Comparison of ENCODE assay signal across 9 mouse cellular contexts in genomic region chr1:87028786-87029185, GRCm38 (mm10).
DNase-seq lines count a peak whose midpoint lies in the region; ATAC-seq lines count a peak whose summit lies in the region.
"Had no signal": no experiment of that assay in that cellular context is flagged by ENCODE, and none has a peak within 500 bp of the region (broad histone marks: within the 10 kb centered on the region; RNA-seq: fewer than 3 reads in every experiment).

No protein-coding gene starts in this region.

- WGBS in limb, embryonic 15.5 days: 22% methylated on average over 2 of the region's 2 CpGs
- WGBS in limb, embryonic 10.5 days: 58% methylated on average over 2 of the region's 2 CpGs
- 83% methylated on average over 2 of the region's 2 CpGs for WGBS in forebrain, embryonic 11.5 days

- no peak for ATAC-seq in limb, embryonic 15.5 days (ENCODE audit: insufficient number of reproducible peaks, low FRiP score, low TSS enrichment, low read depth)
- 0 out of 2 replicates have a peak, but pooled peaks have one; percentile 26 for ATAC-seq in megakaryocyte-erythroid progenitor cell, adult 5-6 weeks (replicated peaks; ENCODE audit: low FRiP score, low TSS enrichment, poor library complexity, severe bottlenecking)
- no peak for ATAC-seq in forebrain, embryonic 11.5 days (replicated peaks; ENCODE audit: low FRiP score)
- ATAC-seq: intestine, embryonic 16.5 days had no signal

- H3K4me1 ChIP-seq in limb, embryonic 15.5 days: peaks cover 24% of the 10 kb centered on the region
- peaks cover 14% of the 10 kb centered on the region for H3K4me1 ChIP-seq in limb, embryonic 10.5 days
- H3K4me1 ChIP-seq in forebrain, embryonic 11.5 days (replicated peaks; ENCODE audit: control insufficient read depth, insufficient read depth, low read length): no peaks in the 10 kb centered on the region

- H3K4me3 ChIP-seq in limb, embryonic 15.5 days: no peak overlapping the region
- no peak overlapping the region for H3K4me3 ChIP-seq in limb, embryonic 10.5 days
- no peak overlapping the region for H3K4me3 ChIP-seq in forebrain, embryonic 11.5 days (ENCODE audit: low read depth, low read length)

- no peak overlapping the region for H3K9ac ChIP-seq in limb, embryonic 15.5 days
- no peak overlapping the region for H3K9ac ChIP-seq in forebrain, embryonic 11.5 days (ENCODE audit: low read length)

- 0 out of 2 replicates have a peak overlapping the region, but pooled peaks have one; percentile 1 for H3K27ac ChIP-seq in limb, embryonic 15.5 days
- no peak overlapping the region for H3K27ac ChIP-seq in limb, embryonic 10.5 days
- no peak overlapping the region for H3K27ac ChIP-seq in forebrain, embryonic 11.5 days (ENCODE audit: low read depth, low read length)
- H3K27ac ChIP-seq: macrophage had no signal

- intact Hi-C loops in heart, postnatal 14 days (cut with DNase I): no loop called here

- no peaks in the 10 kb centered on the region for H3K36me3 ChIP-seq in limb, embryonic 15.5 days
- H3K36me3 ChIP-seq in limb, embryonic 10.5 days: no peaks in the 10 kb centered on the region
- no peaks in the 10 kb centered on the region for H3K36me3 ChIP-seq in forebrain, embryonic 11.5 days (ENCODE audit: control insufficient read depth, insufficient read depth, low read length)

- H3K9me3 ChIP-seq in limb, embryonic 15.5 days: no peaks in the 10 kb centered on the region
- H3K9me3 ChIP-seq in limb, embryonic 10.5 days (replicated peaks): no peaks in the 10 kb centered on the region
- H3K9me3 ChIP-seq in forebrain, embryonic 11.5 days (ENCODE audit: control insufficient read depth, low read length): no peaks in the 10 kb centered on the region

- no peak overlapping the region for H3K4me2 ChIP-seq in limb, embryonic 15.5 days
- H3K4me2 ChIP-seq in forebrain, embryonic 11.5 days (ENCODE audit: low read depth, low read length, severe bottlenecking): no peak overlapping the region

- no peaks in the 10 kb centered on the region for H3K27me3 ChIP-seq in limb, embryonic 15.5 days
- no peaks in the 10 kb centered on the region for H3K27me3 ChIP-seq in limb, embryonic 10.5 days (ENCODE audit: low read depth, poor library complexity, severe bottlenecking)
- H3K27me3 ChIP-seq in forebrain, embryonic 11.5 days (ENCODE audit: control insufficient read depth, insufficient read depth, low read length): no peaks in the 10 kb centered on the region

- DNase-seq in limb, embryonic 10.5 days (ENCODE audit: low spot score): no peak
- DNase-seq in cerebellum, adult 11-12 months: peak; percentile 60
- peak; percentile 47 to 77 for DNase-seq in heart, postnatal 14 days
- no peak for DNase-seq in spleen, postnatal 10 days (ENCODE audit: low spot score in 2 of 2)
- no peak for DNase-seq in forebrain, embryonic 11.5 days (ENCODE audit: low spot score)

Comparison
In these comparisons a context has a peak if more than half of its experiments do, and no peak if none do; other contexts are left out.
1. DNase-seq: peak in cerebellum, adult 11-12 months (single experiment) and heart, postnatal 14 days (2 of 2); none in limb, embryonic 10.5 days (single experiment), spleen, postnatal 10 days (0 of 2) and forebrain, embryonic 11.5 days (single experiment).